Mouse (Mus musculus) layer of hippocampus, postnatal 25 days (tissue): ENCODE data around the gene Acvr2b. TPM values are rescaled to one million over a fixed set of nuclear protein-coding genes. Genes with fewer than 3 reads are reported as not detected.
"Not testable (repeated sequence)": the region's sequence is repeated elsewhere in the genome, so short reads cannot be mapped to it uniquely, and the experiment has no call there.

ENCODE experiments used
- DNase-seq, 2 experiments: peaks; one replicate each; pipeline ENCODE4 v3.0.0; 2022; ENCODE audit warnings: mixed read lengths in 2 of 2, low spot score in 1 of 2; ENCODE audit errors: extremely low spot score in 1 of 2
- total RNA-seq, 2 experiments: library from RNA; stranded (reverse); gene quantifications; 2 replicates each; pipeline ENCODE4 v1.2.3; 2021

Acvr2b gene
- 10 to 100 TPM; 10.5 to 12.2 TPM for total RNA-seq

- DNase-seq, result peak; percentile 74 to 83
Observed at GRCm38 (mm10) chr9:119401801-119402214, at the start of gene Acvr2b. TSS of gene Acvr2b (plus strand) at chr9:119402118.

- no peak for DNase-seq
Observed at GRCm38 (mm10) chr9:119353926-119354325, 48.0 kb upstream of the Acvr2b start.

GRCm38 (mm10) chr9:119355943-119356342 is 46.0 kb upstream of the Acvr2b start:
- no peak for DNase-seq

- peak; percentile 82 to 87 for DNase-seq
Observed at GRCm38 (mm10) chr9:119357331-119358057, 44.4 kb upstream of the Acvr2b start, which contains the start of gene Xylb. TSS of gene Xylb (plus strand) at chr9:119357381.

GRCm38 (mm10) chr9:119358058-119358429 is 43.9 kb upstream of the Acvr2b start:
- no peak for DNase-seq

- no peak for DNase-seq
Observed at GRCm38 (mm10) chr9:119361416-119361815, 40.5 kb upstream of the Acvr2b start.

- no peak for DNase-seq
Observed at GRCm38 (mm10) chr9:119363229-119363628, 38.7 kb upstream of the Acvr2b start.

- no peak for DNase-seq
Observed at GRCm38 (mm10) chr9:119365284-119365683, 36.6 kb upstream of the Acvr2b start, which contains the start of gene Slc22a14. TSS of gene Slc22a14 (minus strand) at chr9:119365553.

GRCm38 (mm10) chr9:119368367-119368766 is 33.6 kb upstream of the Acvr2b start:
- DNase-seq, result no peak

GRCm38 (mm10) chr9:119370770-119371169 is 31.1 kb upstream of the Acvr2b start:
- DNase-seq, result not testable (repeated sequence)

- DNase-seq, result no peak
Observed at GRCm38 (mm10) chr9:119371251-119371650, 30.7 kb upstream of the Acvr2b start.

- no peak for DNase-seq
Observed at GRCm38 (mm10) chr9:119375008-119375407, 26.9 kb upstream of the Acvr2b start.

- no peak for DNase-seq
Observed at GRCm38 (mm10) chr9:119375556-119375955, 26.4 kb upstream of the Acvr2b start.

GRCm38 (mm10) chr9:119378231-119378630 is 23.7 kb upstream of the Acvr2b start:
- DNase-seq, result no peak

GRCm38 (mm10) chr9:119382603-119383002 is 19.3 kb upstream of the Acvr2b start:
- no peak for DNase-seq

GRCm38 (mm10) chr9:119388956-119389355 is 13.0 kb upstream of the Acvr2b start:
- DNase-seq, result no peak

- no peak for DNase-seq
Observed at GRCm38 (mm10) chr9:119390214-119390613, 11.7 kb upstream of the Acvr2b start.

GRCm38 (mm10) chr9:119394808-119395207 is 7.1 kb upstream of the Acvr2b start:
- no peak for DNase-seq

- peak in 1 of 2 experiments; percentile 17 for DNase-seq
Observed at GRCm38 (mm10) chr9:119401351-119401750, 567 bp upstream of the Acvr2b start.

- peak; percentile 45 to 62 for DNase-seq
Observed at GRCm38 (mm10) chr9:119402253-119403235, 626 bp downstream of the Acvr2b start.

GRCm38 (mm10) chr9:119403236-119403641 is 1.3 kb downstream of the Acvr2b start:
- peak; percentile 31 to 36 for DNase-seq
